Mouse (Mus musculus) left cerebral cortex, postnatal 36 days (tissue): ENCODE results near the gene Dhdds. TPM values are rescaled to one million over a fixed set of nuclear protein-coding genes. Genes with fewer than 3 reads are reported as not detected.

ENCODE experiments used
- DNase-seq, 2 experiments: peaks; one replicate each; pipeline ENCODE4 v3.0.0; 2021 to 2022; ENCODE audit warnings: low spot score in 2 of 2, mixed read lengths in 1 of 2
- intact Hi-C: fragments of 180-260 bp; cut with DNase I; formaldehyde crosslinking; loops from one replicate; pipeline ENCODE4 v1.15.1; 2025
- total RNA-seq, 2 experiments: library from RNA; stranded (reverse); gene quantifications; 2 replicates each; pipeline ENCODE4 v1.2.3; 2021

The Dhdds gene
- total RNA-seq, 2 experiments from 2014 or later = 61.9 to 63.3 TPM

- intact Hi-C loops = loop anchor here (2.0 kb wide), 1 partner anchor 56 kb away; no protein-coding TSS in a partner anchor
Observed at GRCm38 (mm10) chr4:133966271-133966940, 34.3 kb downstream of the Dhdds start.

DNA sequence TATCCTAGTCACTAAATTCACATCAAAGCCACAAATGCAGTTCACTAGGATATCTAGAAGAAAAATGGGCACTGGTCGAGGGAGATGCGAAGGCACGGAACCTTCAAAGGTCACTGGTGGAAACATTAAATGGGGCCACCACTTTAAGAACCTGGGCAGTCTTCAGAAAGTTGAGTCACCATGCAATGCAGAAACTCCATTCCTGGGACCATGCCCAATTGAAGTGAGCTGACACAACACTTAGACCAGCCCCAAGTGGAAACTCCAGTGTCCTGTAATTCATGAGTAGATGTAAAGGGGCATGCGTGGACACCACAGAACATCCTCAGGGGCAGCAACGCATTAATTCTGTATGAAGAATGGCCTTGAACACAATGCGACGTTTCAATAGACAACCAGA lies 38.2 kb downstream of the Dhdds start:
- DNase-seq = no peak
- intact Hi-C loops = no loop called here

More at GRCm38 (mm10) chr4:133966271-133966940, 34.3 kb downstream of the Dhdds start:
- no peak for DNase-seq

GRCm38 (mm10) chr4:133958884-133959283 lies 41.8 kb downstream of the Dhdds start:
- no peak for DNase-seq
- intact Hi-C loops = no loop called here

DNA sequence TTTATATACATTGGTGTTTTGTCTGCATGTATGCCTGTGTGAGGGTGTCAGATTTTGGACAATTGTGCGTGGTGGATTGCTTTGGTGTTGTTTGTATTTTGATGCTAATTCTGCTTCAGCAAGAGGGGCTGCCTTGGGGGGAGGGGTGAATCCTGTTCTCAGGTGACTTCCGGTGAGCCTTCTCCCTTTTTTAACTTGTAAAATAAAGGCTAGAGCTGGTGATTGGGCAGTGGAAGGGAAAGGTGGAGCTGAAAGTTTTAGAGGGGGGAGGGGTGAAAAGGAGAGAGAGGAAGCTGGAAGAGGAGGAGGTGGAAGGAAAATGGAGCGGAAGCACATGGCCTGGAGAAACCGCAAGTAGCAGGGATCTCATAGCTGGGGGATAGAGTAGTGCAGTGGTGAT lies 44.4 kb downstream of the Dhdds start:
- intact Hi-C loops = no loop called here
- DNase-seq = no peak

- no peak for DNase-seq
- intact Hi-C loops = no loop called here
Observed at GRCm38 (mm10) chr4:133946736-133947135, 54.0 kb downstream of the Dhdds start.

DNA sequence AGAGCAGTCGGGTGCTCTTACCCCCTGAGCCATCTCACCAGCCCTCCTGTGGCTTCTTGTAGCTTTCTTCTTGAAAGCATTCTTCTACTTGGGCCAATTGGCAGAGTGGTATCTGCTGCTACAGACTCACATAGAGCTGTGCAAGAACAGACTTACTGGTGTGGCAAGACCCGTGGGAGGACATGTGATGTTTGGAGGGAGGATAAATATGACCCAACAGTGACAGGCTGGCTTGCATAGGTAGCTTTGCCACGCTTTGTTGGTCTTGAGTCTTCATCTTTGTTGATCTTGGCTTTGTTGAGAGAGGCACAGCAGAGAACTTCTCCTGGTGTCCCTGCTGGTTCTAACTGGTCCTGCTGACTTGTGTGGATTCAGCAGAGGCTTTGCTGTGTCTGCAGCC lies 56.9 kb downstream of the Dhdds start:
- no peak for DNase-seq
- intact Hi-C loops = no loop called here

GRCm38 (mm10) chr4:133942679-133943078 lies 58.0 kb downstream of the Dhdds start:
- no peak for DNase-seq
- intact Hi-C loops = no loop called here

DNA sequence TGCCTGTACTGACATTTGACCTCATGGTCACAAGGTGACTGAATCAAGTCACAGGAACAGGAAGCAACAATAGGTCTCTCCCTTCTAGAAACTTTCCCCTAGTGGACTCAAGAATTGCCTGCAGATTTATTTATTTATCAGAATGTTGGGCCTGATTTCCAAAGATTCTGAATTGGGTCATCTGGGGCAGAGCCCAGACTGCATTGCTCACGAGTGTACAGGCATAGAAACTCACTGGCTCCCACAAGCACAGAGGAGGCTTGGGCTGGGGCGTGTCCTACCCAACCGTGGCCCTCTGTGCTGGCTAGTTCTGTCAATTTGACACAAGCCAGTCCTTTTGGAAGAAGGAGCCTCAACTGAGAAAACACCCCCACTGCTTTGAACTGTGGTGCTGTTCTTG lies 59.1 kb downstream of the Dhdds start:
- no peak for DNase-seq
- intact Hi-C loops = no loop called here

- DNase-seq = no peak
- intact Hi-C loops = no loop called here
Observed at GRCm38 (mm10) chr4:133940386-133941260, 60.1 kb downstream of the Dhdds start.

DNA sequence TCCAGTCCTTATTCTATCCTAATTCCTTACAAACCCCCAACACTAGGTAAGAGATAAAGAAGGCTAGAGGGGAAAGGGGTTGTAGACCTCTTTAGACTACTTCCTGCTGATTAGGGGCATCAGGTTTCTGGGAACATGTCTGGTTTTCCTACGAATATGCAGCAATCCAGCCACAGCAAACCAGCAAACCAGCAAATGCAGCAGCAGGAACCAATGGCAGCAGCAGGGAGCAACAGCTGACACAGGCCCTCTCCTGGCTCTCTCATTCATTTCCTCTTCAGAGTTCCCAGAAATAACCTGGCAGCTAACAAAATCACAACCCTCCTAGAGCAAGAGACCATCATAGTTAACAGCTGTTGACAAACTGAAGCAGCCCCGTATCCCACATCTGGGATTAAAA lies 62.6 kb downstream of the Dhdds start:
- intact Hi-C loops = no loop called here
- DNase-seq = no peak

GRCm38 (mm10) chr4:133931785-133932184 lies 68.9 kb downstream of the Dhdds start:
- intact Hi-C loops = no loop called here
- DNase-seq = no peak

DNA sequence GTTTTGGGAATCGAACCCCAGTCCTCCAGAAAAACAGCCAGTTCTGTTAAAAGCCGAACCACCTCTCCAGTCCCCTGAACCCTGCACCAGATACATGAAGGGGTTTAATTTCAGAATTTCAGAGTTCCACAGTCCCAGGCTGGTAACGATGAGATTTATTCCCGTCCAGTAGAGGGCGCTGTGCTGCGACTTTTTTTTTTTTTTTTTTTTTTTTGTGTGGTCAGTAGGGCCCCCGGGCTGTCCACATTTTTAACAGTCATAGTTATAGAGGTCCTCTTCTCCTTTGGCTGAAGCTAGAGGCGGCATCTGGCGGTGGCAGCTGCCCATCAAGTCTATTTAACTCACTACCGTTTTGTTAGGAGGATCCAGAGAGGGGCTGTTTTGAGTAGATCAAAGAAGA lies 69.4 kb downstream of the Dhdds start:
- intact Hi-C loops = no loop called here
- DNase-seq = no peak

DNA sequence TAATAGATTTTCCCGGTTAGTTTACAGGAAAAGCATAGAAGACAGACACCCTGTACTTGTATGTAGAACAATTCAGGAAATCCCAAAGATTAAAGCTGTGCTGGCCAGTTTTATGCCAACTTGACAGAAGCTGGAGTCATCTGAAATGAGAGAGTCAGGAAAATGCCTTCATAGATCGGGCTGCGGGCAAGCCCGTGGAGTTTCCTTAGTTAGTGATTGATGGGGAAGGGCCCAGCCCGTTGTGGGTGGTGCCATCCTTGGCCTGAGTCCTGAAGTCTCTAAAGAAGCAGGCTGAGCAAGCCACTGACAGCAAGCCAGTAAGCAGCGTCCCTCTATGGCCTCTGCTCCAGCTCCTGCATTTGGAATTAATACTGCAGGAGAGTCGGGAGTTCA lies 71.4 kb downstream of the Dhdds start:
- intact Hi-C loops = no loop called here
- no peak for DNase-seq

DNA sequence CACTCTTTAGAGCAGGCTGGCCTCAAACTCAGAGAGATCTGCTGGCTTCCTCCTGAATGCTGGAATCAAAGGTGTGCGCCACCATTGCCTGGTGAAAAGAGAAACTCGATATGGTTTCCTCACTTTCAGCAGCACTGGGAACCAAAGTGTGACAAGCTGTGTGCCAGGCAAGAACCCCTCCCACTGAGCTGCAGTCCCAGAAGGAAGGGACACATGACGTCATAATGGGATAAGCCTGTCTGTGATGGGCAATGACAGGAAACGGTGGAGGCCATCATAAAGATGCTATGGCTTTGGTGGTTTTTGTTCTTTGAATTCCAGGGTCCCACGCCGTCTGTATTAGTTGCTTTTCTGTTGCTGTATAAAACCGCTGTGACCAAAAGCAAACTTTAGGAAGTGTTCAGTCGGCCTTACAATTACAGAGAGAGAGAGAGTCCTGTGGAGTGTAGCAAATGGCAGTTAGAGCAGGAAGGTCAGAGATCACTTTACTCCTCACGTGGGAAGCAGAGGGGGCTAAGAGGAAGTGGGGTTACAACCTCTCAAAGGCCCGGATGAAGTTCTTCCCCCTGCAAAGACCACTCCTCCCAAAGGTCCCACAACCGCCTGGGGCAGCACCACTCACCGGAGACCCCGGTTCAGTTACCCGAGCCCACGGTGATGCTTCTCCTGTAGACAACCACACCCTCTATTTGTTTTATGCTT lies 72.0 kb downstream of the Dhdds start:
- intact Hi-C loops = no loop called here
- DNase-seq = no peak

GRCm38 (mm10) chr4:133925204-133925603 lies 75.5 kb downstream of the Dhdds start:
- intact Hi-C loops = no loop called here
- no peak for DNase-seq

GRCm38 (mm10) chr4:133923743-133924142 lies 77.0 kb downstream of the Dhdds start:
- intact Hi-C loops = no loop called here

More at GRCm38 (mm10) chr4:133923743-133924142, 77.0 kb downstream of the Dhdds start:
- DNase-seq = no peak

Other genes starting within 250 kb of the Dhdds start
- 10 to 100 TPM; 76.5 to 96.1 TPM for gene Arid1a, start 244.1 kb downstream of the Dhdds start, total RNA-seq
- 10 to 100 TPM in 1 of 2 experiments, 1 to 10 TPM in 1; 9.9 to 13.6 TPM for gene Rps6ka1, start 113.1 kb downstream of the Dhdds start, total RNA-seq
- gene Hmgn2, start 32.3 kb downstream of the Dhdds start, total RNA-seq = 100 to 1,000 TPM in 1 of 2 experiments, 10 to 100 TPM in 1; 97.3 to 117 TPM
- not detected for gene Lin28a, start 17.9 kb upstream of the Dhdds start, total RNA-seq
- gene Zfp683, start 52.9 kb upstream of the Dhdds start, total RNA-seq = not detected
- 1 to 10 TPM; 3.5 to 4.2 TPM for gene Crybg2, start 59.9 kb upstream of the Dhdds start, total RNA-seq
- 1 to 10 TPM; 1.4 to 2.7 TPM for gene Cd52, start 94.2 kb upstream of the Dhdds start, total RNA-seq
- gene Ubxn11, start 101.7 kb upstream of the Dhdds start, total RNA-seq = 10 to 100 TPM; 23.3 to 46.3 TPM
- gene Sh3bgrl3, start 127.9 kb upstream of the Dhdds start, total RNA-seq = 100 to 1,000 TPM; 187 to 235 TPM
- 10 to 100 TPM; 14.3 to 18.3 TPM for gene Cep85, start 186.2 kb upstream of the Dhdds start, total RNA-seq
- gene Gm7534, start 202.1 kb upstream of the Dhdds start, total RNA-seq = not detected
- gene Catsper4, start 226.5 kb upstream of the Dhdds start, total RNA-seq = not detected
- under 1 TPM; 0.27 to 0.66 TPM for gene Cnksr1, start 237.5 kb upstream of the Dhdds start, total RNA-seq
- gene E130218I03Rik, start 242.7 kb upstream of the Dhdds start, total RNA-seq = under 1 TPM in 1 of 2 experiments, not detected in 1; 0.47 TPM
- gene Zfp593, start 244.7 kb upstream of the Dhdds start, total RNA-seq = 10 to 100 TPM in 1 of 2 experiments, 1 to 10 TPM in 1; 9.2 to 13.2 TPM
- not detected for gene Gm30191, start 246.0 kb upstream of the Dhdds start, total RNA-seq